Comparison of ENCODE assay signal across 31 mouse cellular contexts in the genomic region with DNA sequence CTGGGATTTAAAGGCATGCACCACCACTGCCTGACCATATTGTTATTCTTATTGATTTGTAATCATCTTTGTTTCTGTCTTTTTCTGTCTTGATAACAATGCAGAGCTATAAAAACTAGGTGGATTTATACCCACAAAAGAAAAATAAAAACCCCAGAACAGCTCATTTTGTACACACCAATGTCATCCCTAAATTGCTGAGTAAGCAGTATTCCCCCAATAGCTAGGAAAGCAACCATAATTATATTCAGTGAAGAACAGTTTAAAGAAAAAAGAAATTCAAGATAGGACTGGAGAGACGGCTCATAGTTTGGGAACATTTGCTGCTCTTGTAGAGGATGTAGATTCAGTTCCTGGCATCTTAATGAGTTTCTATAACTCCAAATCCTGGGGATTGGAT.
"Had no signal": no experiment of that assay in that cellular context is flagged by ENCODE, and none has a peak within 500 bp of the region (broad histone marks: within the 10 kb centered on the region; RNA-seq: fewer than 3 reads in every experiment).

No protein-coding gene starts in this region.

- DNase-seq: heart, postnatal 10 days; heart, postnatal 14 days; heart, postnatal 36 days; heart, postnatal 4 days; kidney, adult 11 months; kidney, adult 18-20 months; kidney, adult 2 months; kidney, adult 8-10 months; kidney, adult 9 months; kidney, postnatal 10 days; kidney, postnatal 14 days; kidney, postnatal 25 days; kidney, postnatal 36 days; kidney, postnatal 4 days; layer of hippocampus, adult 9-11 months; layer of hippocampus, postnatal 36 days had no signal

- H3K4me1 ChIP-seq: heart, embryonic 12.5 days; heart, embryonic 13.5 days; heart, embryonic 15.5 days; hindbrain, embryonic 10.5 days; hindbrain, embryonic 12.5 days; hindbrain, embryonic 13.5 days; hindbrain, embryonic 15.5 days; intestine, embryonic 15.5 days; kidney, embryonic 15.5 days had no signal

- H3K4me2 ChIP-seq: heart, embryonic 11.5 days; heart, embryonic 12.5 days; heart, embryonic 13.5 days; heart, embryonic 15.5 days; hindbrain, embryonic 12.5 days; hindbrain, embryonic 13.5 days; hindbrain, embryonic 14.5 days; hindbrain, embryonic 15.5 days; intestine, embryonic 15.5 days; kidney, embryonic 15.5 days had no signal

- H3K36me3 ChIP-seq: heart, embryonic 12.5 days; heart, embryonic 13.5 days; heart, embryonic 15.5 days; hindbrain, embryonic 10.5 days; hindbrain, embryonic 12.5 days; hindbrain, embryonic 13.5 days; hindbrain, embryonic 15.5 days; intestine, embryonic 15.5 days; kidney, embryonic 15.5 days had no signal

- H3K9me3 ChIP-seq: heart, embryonic 12.5 days; heart, embryonic 13.5 days; heart, embryonic 15.5 days; hindbrain, embryonic 10.5 days; hindbrain, embryonic 12.5 days; hindbrain, embryonic 13.5 days; hindbrain, embryonic 15.5 days; intestine, embryonic 15.5 days; kidney, embryonic 15.5 days had no signal

- H3K9ac ChIP-seq: heart, embryonic 12.5 days; heart, embryonic 13.5 days; heart, embryonic 15.5 days; hindbrain, embryonic 12.5 days; hindbrain, embryonic 13.5 days; hindbrain, embryonic 14.5 days; hindbrain, embryonic 15.5 days; intestine, embryonic 15.5 days; kidney, embryonic 15.5 days had no signal

- H3K27me3 ChIP-seq: heart, embryonic 12.5 days; heart, embryonic 13.5 days; heart, embryonic 15.5 days; hindbrain, embryonic 12.5 days; hindbrain, embryonic 13.5 days; hindbrain, embryonic 15.5 days; intestine, embryonic 15.5 days; kidney, embryonic 15.5 days had no signal

- H3K27ac ChIP-seq: heart, embryonic 13.5 days; heart, embryonic 15.5 days; hindbrain, embryonic 10.5 days; hindbrain, embryonic 12.5 days; hindbrain, embryonic 13.5 days; hindbrain, embryonic 14.5 days; hindbrain, embryonic 15.5 days; hindbrain, postnatal 0 days; intestine, embryonic 15.5 days; kidney, embryonic 15.5 days; kidney, postnatal 0 days; layer of hippocampus, adult 2 months; left cerebral cortex, adult 2 months had no signal

- H3K4me3 ChIP-seq: heart, embryonic 12.5 days; heart, embryonic 13.5 days; heart, embryonic 15.5 days; hindbrain, embryonic 10.5 days; hindbrain, embryonic 12.5 days; hindbrain, embryonic 13.5 days; hindbrain, embryonic 15.5 days; intestine, embryonic 15.5 days; kidney, embryonic 15.5 days; layer of hippocampus, adult 2 months; left cerebral cortex, adult 2 months had no signal
